Mouse (Mus musculus): Measurements from ENCODE around the gene Dpy19l3.
A peak's percentile ranks its signal among the peaks of the same experiment; 100 is the strongest.

The Dpy19l3 gene

GRCm38 (mm10) chr7:35747397-35747964 is 6.8 kb downstream of the Dpy19l3 start:
- DNase-seq, result no peak

DNA sequence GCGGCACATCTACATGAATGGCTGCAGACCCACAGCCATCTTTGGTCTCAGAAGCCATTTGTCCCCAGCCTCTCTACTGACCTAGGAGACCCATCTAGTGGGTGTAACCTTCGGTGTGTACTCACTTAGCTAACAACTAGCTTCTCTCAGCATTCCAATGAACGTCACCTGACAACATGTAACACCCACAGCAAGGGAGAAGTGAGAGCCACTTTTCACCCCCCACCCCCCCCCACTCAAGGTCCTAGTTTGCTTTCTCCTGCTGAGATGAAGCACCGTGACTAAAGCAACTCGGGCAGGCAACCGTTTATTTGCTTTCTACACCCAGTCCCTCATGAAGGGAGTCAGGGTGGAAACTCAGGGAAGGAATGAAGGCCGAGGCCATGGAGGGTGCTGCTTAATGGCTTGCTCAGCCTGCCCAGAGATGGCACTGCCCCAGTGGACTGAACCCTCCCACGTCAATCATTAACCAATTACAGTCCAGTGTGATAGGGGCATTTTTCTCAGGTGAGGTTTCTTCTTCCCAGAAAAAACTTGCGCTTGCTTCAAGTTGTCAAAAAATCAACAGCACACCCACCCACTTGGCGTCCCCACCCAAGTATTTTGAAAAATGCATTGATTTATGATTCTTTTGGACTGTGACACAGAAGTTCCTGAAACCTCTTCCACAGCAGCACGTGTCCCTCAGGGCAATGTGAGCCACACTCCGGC is 7.4 kb downstream of the Dpy19l3 start:
- DNase-seq, result no peak

- DNase-seq, result no peak
Measured at GRCm38 (mm10) chr7:35745281-35745702, 9.0 kb downstream of the Dpy19l3 start.

DNA sequence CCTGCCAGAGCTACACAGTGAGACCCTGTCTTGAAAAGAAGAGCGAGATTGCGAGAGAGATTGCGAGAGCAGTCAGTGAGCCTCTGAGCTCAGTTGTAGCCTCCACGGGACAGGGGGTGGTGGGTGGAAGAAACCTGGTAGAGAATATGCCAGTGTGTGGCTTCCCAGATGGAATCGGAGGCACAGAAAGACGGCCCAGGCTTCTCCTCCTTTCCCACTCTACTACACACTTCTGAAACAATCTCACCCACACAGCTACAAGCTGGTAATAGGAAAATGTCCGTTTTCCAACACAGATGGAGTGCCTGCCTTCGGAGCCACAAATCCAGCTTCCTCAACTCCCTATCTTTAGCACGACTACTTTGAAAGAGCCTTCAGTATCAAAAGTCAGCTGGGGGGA is 9.5 kb downstream of the Dpy19l3 start:
- no peak for DNase-seq

DNA sequence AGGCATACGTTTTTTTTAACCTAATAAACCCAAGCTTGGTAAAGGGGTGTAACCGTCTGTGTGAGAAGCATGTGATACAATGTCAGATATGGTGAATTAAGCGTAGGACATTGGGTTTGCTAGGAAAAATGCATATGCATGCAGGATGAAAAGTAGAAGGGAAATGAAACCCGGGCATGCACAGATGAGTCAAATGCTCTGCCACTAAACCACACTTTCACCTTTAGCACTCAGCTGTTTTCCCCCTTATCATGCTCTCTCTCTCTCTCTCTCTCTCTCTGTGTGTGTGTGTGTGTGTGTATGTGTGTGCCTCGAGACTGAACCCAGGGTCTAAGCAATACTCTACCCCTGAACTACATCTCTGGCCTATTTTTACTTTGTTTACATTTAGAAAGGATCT is 11.9 kb downstream of the Dpy19l3 start:
- DNase-seq, result no peak

GRCm38 (mm10) chr7:35741858-35742257 is 12.4 kb downstream of the Dpy19l3 start:
- no peak for DNase-seq

GRCm38 (mm10) chr7:35740489-35741230 is 13.6 kb downstream of the Dpy19l3 start:
- DNase-seq, result peak in 1 of 2 experiments; percentile 14

DNA sequence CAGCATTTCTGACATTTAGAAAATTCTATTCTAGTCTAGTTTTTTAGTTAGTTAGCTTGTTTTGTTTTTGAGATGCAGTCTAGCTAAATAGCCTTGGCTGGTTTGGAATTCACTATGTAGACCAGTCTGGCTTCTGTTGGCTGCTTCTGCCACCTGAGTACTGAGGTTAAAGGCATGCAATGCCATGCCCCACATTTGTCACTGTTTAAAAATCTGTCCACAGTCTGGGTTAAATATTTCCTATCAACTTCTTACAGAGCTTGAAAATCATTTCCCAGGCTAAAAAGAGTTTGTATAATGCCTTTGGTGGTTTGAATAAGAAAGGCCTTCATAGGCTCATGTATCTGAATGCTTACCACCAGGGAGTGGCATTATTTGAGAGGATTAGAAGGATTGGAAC is 15.4 kb downstream of the Dpy19l3 start:
- DNase-seq, result no peak

GRCm38 (mm10) chr7:35733313-35734050 is 20.8 kb downstream of the Dpy19l3 start:
- no peak for DNase-seq

DNA sequence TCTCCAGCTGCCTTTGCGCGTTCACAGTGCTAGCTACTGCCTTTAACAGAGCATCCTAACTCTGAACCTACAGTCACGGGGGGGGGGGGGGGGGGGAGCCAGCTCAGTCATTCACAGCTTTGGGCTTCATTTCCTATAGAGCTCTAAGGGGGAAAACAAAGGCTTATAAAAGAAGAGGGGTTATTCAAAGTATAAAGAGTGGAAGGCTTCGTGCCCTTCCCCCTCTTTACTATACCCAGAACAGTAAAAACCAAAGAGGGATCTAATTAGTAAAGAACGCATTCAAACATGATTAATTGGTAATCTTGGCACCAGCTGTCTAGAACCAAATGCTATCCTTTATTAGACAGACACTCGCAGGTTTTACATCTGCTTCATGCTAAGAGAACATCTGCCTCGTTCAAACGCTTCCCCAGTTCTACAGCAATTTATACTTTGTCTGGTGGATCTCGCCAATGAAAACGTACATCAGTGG is 21.6 kb downstream of the Dpy19l3 start:
- DNase-seq, result no peak

DNA sequence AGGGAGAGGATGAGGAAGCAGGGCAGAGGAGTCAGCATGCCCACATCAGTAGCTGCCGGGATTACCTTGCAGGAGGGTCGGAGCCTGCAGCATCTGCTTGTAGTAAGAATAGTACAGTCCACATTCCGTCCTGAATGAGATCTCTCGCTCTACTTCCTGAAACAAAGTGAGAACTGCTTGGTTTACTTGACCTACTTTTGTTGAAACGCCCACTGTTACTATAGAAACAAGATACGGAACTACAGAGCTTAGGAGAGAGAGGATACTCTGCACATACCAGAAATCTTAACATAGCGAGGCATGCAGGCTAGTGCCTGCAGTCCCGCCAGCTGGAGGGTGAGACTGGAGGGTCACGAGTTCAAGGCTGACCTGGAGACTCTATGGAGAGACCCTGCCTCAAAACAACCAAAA is 24.6 kb downstream of the Dpy19l3 start:
- no peak for DNase-seq

GRCm38 (mm10) chr7:35728376-35728775 is 25.9 kb downstream of the Dpy19l3 start:
- no peak for DNase-seq

GRCm38 (mm10) chr7:35723035-35723434 is 31.2 kb downstream of the Dpy19l3 start:
- DNase-seq, result no peak

DNA sequence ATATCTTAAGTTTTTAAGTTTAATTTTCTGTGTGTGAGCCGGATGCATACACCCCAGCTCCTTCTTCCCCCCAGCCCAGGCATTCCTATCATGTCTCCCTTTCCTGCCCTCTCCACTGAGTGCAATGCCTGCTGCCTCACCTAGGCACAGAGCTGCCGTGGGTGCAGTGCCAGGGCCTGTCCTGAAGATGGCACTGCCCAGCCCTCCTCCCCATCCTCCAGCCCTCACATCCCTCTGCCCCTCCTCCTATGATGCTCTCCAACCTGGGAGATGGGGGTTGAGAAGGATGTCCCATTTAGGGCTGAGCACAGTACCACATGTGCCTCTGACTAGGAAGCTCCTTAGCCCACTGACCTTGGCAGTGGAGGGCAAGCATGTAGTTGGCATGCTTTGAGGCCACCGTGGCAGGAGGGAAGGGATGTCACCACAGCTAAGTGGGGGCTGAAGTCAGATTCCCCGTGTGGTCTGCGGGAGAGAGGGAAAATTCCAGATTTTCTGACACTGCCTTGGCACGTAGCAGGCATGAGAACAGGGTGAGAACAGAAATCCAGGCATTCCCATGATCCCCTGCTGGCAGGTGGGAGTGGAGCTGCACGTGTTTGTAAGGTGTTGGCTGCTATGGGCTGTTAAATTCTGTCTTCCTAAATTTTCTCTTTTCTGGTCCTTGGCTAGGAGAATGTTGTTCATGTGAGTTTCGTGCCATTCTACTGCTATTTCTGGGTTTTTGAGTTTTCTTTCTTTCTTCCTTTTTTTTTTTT is 35.7 kb downstream of the Dpy19l3 start:
- no peak for DNase-seq

DNA sequence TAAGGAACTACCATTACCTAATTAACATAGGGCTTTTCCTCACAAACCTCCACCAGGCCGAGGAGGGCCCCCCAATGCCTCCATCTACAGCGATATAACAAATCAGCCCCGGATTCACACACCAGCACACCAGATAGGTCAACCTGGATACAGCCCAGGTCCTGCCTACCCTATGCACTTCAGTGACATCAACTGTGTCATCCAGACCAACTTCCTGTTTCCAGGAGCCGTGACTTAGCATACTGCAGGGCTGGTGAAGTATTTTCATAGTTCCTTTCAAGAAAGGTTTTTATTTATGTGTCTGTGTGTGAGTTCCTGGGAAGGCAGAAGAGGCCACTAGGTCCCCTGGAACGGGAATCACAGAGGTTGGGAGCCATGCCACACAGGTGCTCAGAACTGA is 43.9 kb downstream of the Dpy19l3 start:
- no peak for DNase-seq

DNA sequence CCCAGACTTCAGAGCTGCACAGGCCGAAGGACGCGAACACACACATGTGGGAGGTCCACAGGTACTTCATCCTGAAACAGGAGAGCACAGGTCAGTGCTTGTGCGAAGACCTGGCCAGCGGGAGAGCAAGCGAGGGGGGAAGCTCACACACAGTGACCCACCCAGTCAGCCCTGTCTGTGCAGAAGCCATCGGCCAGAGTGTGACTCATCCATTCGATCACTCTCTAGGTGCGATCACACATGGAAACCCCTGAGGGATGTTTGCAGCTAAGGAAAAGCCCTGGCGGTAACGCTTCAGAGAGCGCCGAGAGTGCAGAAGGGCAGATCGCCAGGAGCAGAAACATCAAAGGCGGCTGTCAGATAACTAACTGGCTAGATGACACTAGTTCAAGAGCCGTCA is 46.2 kb downstream of the Dpy19l3 start:
- no peak for DNase-seq

GRCm38 (mm10) chr7:35699005-35699404 is 55.2 kb downstream of the Dpy19l3 start:
- DNase-seq, result no peak

GRCm38 (mm10) chr7:35698073-35698472 is 56.2 kb downstream of the Dpy19l3 start:
- no peak for DNase-seq

- no peak for DNase-seq
Measured at GRCm38 (mm10) chr7:35692641-35693040, 61.6 kb downstream of the Dpy19l3 start.

GRCm38 (mm10) chr7:35692117-35692516 is 62.1 kb downstream of the Dpy19l3 start:
- no peak for DNase-seq

GRCm38 (mm10) chr7:35688781-35689349 is 65.4 kb downstream of the Dpy19l3 start:
- no peak for DNase-seq

- no peak for DNase-seq
Measured at GRCm38 (mm10) chr7:35688276-35688675, 66.0 kb downstream of the Dpy19l3 start.
